In the genomic region with DNA sequence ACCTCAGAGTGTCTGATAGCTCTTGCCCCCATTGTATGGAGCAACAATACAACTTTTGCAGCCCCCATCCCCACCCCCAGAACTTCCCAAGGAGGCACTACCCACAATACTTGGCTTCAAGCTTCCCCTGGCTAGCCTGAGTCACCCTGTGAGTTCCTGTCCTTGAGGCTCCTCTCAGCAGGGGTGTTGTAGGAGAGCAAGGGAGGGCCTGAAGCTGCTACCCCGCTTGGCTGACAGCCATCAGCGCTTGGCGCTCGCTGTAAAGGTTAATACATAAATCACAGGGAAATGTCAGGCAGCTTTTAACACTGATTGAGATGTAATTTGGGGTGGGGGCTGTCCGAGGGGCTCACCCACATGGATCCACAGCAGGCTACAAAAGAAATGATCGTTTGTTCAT, we compare ENCODE assay signal across 17 mouse cellular contexts. TPM values are rescaled to one million over a fixed set of nuclear protein-coding genes. Genes with fewer than 3 reads are reported as not detected.
DNase-seq lines count a peak whose midpoint lies in the region; ATAC-seq and TF ChIP-seq lines count a peak whose summit lies in the region.
"Had no signal": no experiment of that assay in that cellular context is flagged by ENCODE, and none has a peak within 500 bp of the region (broad histone marks: within the 10 kb centered on the region; RNA-seq: fewer than 3 reads in every experiment).

No protein-coding gene starts in this region.

- H3K27me3 ChIP-seq in midbrain, postnatal 0 days (ENCODE audit: insufficient read depth, low read length): no peaks in the 10 kb centered on the region
- no peaks in the 10 kb centered on the region for H3K27me3 ChIP-seq in midbrain, embryonic 16.5 days (ENCODE audit: control insufficient read depth, insufficient read depth, low read depth, low read length)
- H3K27me3 ChIP-seq: CH12.LX; forebrain, embryonic 13.5 days; limb, embryonic 13.5 days had no signal

- no peaks in the 10 kb centered on the region for H3K4me1 ChIP-seq in midbrain, postnatal 0 days (ENCODE audit: insufficient read depth, low read length)
- H3K4me1 ChIP-seq in midbrain, embryonic 16.5 days (ENCODE audit: control insufficient read depth, insufficient read depth, low read length): no peaks in the 10 kb centered on the region

- TF ChIP-seq CTCF in midbrain, postnatal 0 days (IDR thresholded peaks at IDR 0.05): no peak

- peak; percentile 27 for DNase-seq in heart, postnatal 4 days
- DNase-seq in heart, adult 18-20 months: no peak
- DNase-seq in midbrain, postnatal 0 days (ENCODE audit: low spot score): peak; percentile 56
- DNase-seq in adrenal gland, adult 8-10 months: peak; percentile 74
- no peak for DNase-seq in gastrocnemius, adult 18-20 months (ENCODE audit: low spot score)
- no peak for DNase-seq in cerebellum, adult 9-11 months
- DNase-seq: retina, postnatal 1 day; thymus, postnatal 4 days had no signal

- H3K9me3 ChIP-seq in midbrain, postnatal 0 days (ENCODE audit: low read length): no peaks in the 10 kb centered on the region
- no peaks in the 10 kb centered on the region for H3K9me3 ChIP-seq in midbrain, embryonic 16.5 days (replicated peaks; ENCODE audit: control insufficient read depth, low read length, poor library complexity, severe bottlenecking)
- H3K9me3 ChIP-seq: forebrain, embryonic 13.5 days had no signal

- no peaks in the 10 kb centered on the region for H3K36me3 ChIP-seq in midbrain, postnatal 0 days (ENCODE audit: insufficient read depth, low read length)
- H3K36me3 ChIP-seq in midbrain, embryonic 16.5 days (ENCODE audit: control insufficient read depth, insufficient read depth, low read length): no peaks in the 10 kb centered on the region
- H3K36me3 ChIP-seq: limb, embryonic 13.5 days had no signal

- no peak for ATAC-seq in midbrain, postnatal 0 days (ENCODE audit: low FRiP score)
- no peak for ATAC-seq in midbrain, embryonic 16.5 days
- ATAC-seq in megakaryocyte, adult 5-6 weeks (ENCODE audit: poor library complexity, severe bottlenecking): 0 out of 2 replicates have a peak, but pooled peaks have one; percentile 27
- ATAC-seq: forebrain, embryonic 13.5 days; hindbrain, embryonic 16.5 days had no signal

- no peak overlapping the region for H3K4me2 ChIP-seq in midbrain, postnatal 0 days (ENCODE audit: low read depth, low read length, poor library complexity, severe bottlenecking)
- H3K4me2 ChIP-seq in midbrain, embryonic 16.5 days (ENCODE audit: low read length): no peak overlapping the region
- H3K4me2 ChIP-seq: forebrain, embryonic 13.5 days; limb, embryonic 13.5 days had no signal

- H3K9ac ChIP-seq in midbrain, postnatal 0 days (replicated peaks; ENCODE audit: low read length, poor library complexity, severe bottlenecking): no peak overlapping the region
- H3K9ac ChIP-seq in midbrain, embryonic 16.5 days (ENCODE audit: low read depth, low read length): no peak overlapping the region
- H3K9ac ChIP-seq: forebrain, embryonic 13.5 days; limb, embryonic 13.5 days had no signal

- H3K4me3 ChIP-seq in midbrain, postnatal 0 days (ENCODE audit: low read depth, low read length): no peak overlapping the region
- H3K4me3 ChIP-seq in midbrain, embryonic 16.5 days (ENCODE audit: low read depth, low read length): no peak overlapping the region
- H3K4me3 ChIP-seq: forebrain, embryonic 13.5 days; limb, embryonic 13.5 days had no signal

- H3K27ac ChIP-seq in midbrain, postnatal 0 days (ENCODE audit: low read depth, low read length): no peak overlapping the region
- no peak overlapping the region for H3K27ac ChIP-seq in midbrain, embryonic 16.5 days (ENCODE audit: low read length)
- H3K27ac ChIP-seq: forebrain, embryonic 13.5 days; limb, embryonic 13.5 days had no signal

- WGBS in midbrain, postnatal 0 days: 39% methylated on average over 6 of the region's 6 CpGs
- 46% methylated on average over 6 of the region's 6 CpGs for WGBS in midbrain, embryonic 16.5 days

RNA-seq across cellular contexts. Expression of a gene that starts 13.5 kb away (rescaled TPM):
- not detected for total RNA-seq in heart, postnatal 4 days (2021)
- not detected for total RNA-seq in heart, adult 18-20 months (2021)
- total RNA-seq in midbrain, postnatal 0 days (2014; rRNA removed): not detected in 2 replicates
- polyA plus RNA-seq in midbrain, postnatal 0 days (2015; fragmentation: Nextera tagmentation; extraction: Ambion mirVana): 0.25 TPM in 1 of 2 replicates, not detected in the other
- polyA plus RNA-seq in midbrain, embryonic 16.5 days (2015; fragmentation: Nextera tagmentation; extraction: Ambion mirVana): not detected in 2 replicates
- not detected for total RNA-seq in adrenal gland, adult 8-10 months (2022)
- not detected in 2 replicates for total RNA-seq in megakaryocyte, adult 5-6 weeks (2015)
- 1.2 TPM in 1 of 2 replicates, not detected in the other for total RNA-seq in megakaryocyte, adult 5-6 weeks (2017)
- not detected for total RNA-seq in gastrocnemius, adult 18-20 months (2021)
- total RNA-seq: CH12.LX; gastrocnemius, postnatal 4 days; layer of hippocampus, postnatal 14 days had no signal
- polyA plus RNA-seq: forebrain, embryonic 13.5 days; limb, embryonic 13.5 days; lung, embryonic 16.5 days had no signal

Comparison
In these comparisons a context has a peak if more than half of its experiments do, and no peak if none do; other contexts are left out.
1. DNase-seq: peak in heart, postnatal 4 days (single experiment), midbrain, postnatal 0 days (single experiment) and adrenal gland, adult 8-10 months (single experiment); none in heart, adult 18-20 months (0 of 2), gastrocnemius, adult 18-20 months (single experiment) and cerebellum, adult 9-11 months (single experiment).